Mouse (Mus musculus) G1E (cell line): ENCODE measurements around the gene Tarm1. TPM values are rescaled to one million over a fixed set of nuclear protein-coding genes. Genes with fewer than 3 reads are reported as not detected.

ENCODE experiments used
- ATAC-seq: 2 replicates; pipeline ENCODE4 v1.8.0; 2016; ENCODE audit warnings: mild to moderate bottlenecking; ENCODE audit not compliant: insufficient number of reproducible peaks, poor library complexity, low FRiP score, severe bottlenecking; ENCODE audit errors: extremely low read depth
- DNase-seq: peaks from one replicate; pipeline ENCODE4 v3.0.0; 2012; ENCODE audit warnings: low spot score
- H3K27me3 ChIP-seq: 2 replicates; pipeline ENCODE4 v1.6.1; 2012; ENCODE audit warnings: mild to moderate bottlenecking, low read length, inconsistent platforms; ENCODE audit not compliant: insufficient read depth
- H3K36me3 ChIP-seq: replicated peaks from 2 replicates; pipeline ENCODE3; 2012; ENCODE audit warnings: mild to moderate bottlenecking, inconsistent platforms
- H3K4me1 ChIP-seq: 2 replicates; pipeline ENCODE4 v1.6.1; 2012; ENCODE audit warnings: low read depth, low read length, inconsistent platforms, mixed read lengths; ENCODE audit not compliant: insufficient read depth
- H3K4me3 ChIP-seq: 2 replicates; pipeline ENCODE4 v1.5.1; 2012; ENCODE audit warnings: low read depth, mild to moderate bottlenecking, inconsistent platforms, low read length, moderate library complexity, mixed read lengths
- H3K9me3 ChIP-seq: replicated peaks from 2 replicates; pipeline ENCODE4 v1.6.1; 2012; ENCODE audit warnings: inconsistent platforms
- CTCF ChIP-seq: IDR thresholded peaks from 2 replicates; pipeline ENCODE4 v1.5.1; 2012; ENCODE audit warnings: low read depth, low read length, inconsistent platforms, mixed read lengths
- GATA1 ChIP-seq: IDR thresholded peaks from 2 replicates; pipeline ENCODE4 v1.6.1; 2012; ENCODE audit warnings: borderline replicate concordance, low read length, inconsistent platforms, mixed read lengths
- GATA2 ChIP-seq: IDR thresholded peaks from 2 replicates; pipeline ENCODE4 v1.6.1; 2012; ENCODE audit warnings: low read depth, low read length, inconsistent platforms, borderline replicate concordance
- POLR2AphosphoS5 ChIP-seq: IDR thresholded peaks from 2 replicates; pipeline ENCODE4 v1.6.1; 2012; ENCODE audit warnings: low read depth, low read length, inconsistent platforms; ENCODE audit not compliant: insufficient replicate concordance
- TAL1 ChIP-seq: conservative IDR thresholded peaks from 2 replicates; pipeline ENCODE4 v1.6.1; 2012; ENCODE audit warnings: low read depth, low read length, inconsistent platforms, mixed read lengths
- polyA plus RNA-seq: library from polyadenylated mRNA; stranded (reverse); fragments of >175 nt; gene quantifications from 2 replicates; pipeline ENCODE4 v1.2.3, GENCODE M21; 2012
- total RNA-seq, 2 experiments: library from RNA; stranded (forward) in 1 of 2; stranded (reverse) in 1 of 2; fragments of 200-1000 nt in 1 of 2; fragments of >200 nt in 1 of 2; fragmentation: Nextera tagmentation in 1 of 2; gene quantifications; 2 replicates each; pipeline ENCODE4 v1.2.3; 2014 to 2017

Gene Tarm1
- total and polyA plus RNA-seq, 3 experiments: 1.3 TPM; not detected in 2

DNA sequence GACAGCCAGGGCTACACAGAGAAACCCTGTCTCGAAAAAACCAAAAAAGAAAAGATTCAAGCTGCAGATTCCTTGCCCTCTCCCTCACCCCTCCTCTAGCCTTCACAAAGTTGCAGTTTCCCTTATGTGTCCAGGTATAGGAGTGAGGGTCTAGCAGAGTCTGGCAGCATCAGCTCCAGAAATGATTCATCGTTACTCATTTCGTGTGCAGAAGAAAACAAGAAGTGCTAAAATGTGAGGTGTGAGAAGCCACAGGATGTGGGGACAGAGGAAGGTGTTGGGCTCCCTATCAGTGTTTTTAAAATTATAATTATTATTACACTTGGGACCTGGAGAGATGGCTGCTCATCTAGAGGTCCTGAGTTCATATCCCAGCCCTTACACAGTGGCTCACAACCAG, 57.7 kb downstream of the Tarm1 start:
- H3K4me1 ChIP-seq: no peaks in the 10 kb centered on the region
- no peak for ATAC-seq
- no peak overlapping the region for H3K4me3 ChIP-seq
- no peaks in the 10 kb centered on the region for H3K9me3 ChIP-seq
- DNase-seq: no peak
- H3K36me3 ChIP-seq: no peaks in the 10 kb centered on the region
- H3K27me3 ChIP-seq: no peaks in the 10 kb centered on the region
- TF ChIP-seq TAL1 (no peak), GATA1 (no peak), CTCF (no peak)

DNA sequence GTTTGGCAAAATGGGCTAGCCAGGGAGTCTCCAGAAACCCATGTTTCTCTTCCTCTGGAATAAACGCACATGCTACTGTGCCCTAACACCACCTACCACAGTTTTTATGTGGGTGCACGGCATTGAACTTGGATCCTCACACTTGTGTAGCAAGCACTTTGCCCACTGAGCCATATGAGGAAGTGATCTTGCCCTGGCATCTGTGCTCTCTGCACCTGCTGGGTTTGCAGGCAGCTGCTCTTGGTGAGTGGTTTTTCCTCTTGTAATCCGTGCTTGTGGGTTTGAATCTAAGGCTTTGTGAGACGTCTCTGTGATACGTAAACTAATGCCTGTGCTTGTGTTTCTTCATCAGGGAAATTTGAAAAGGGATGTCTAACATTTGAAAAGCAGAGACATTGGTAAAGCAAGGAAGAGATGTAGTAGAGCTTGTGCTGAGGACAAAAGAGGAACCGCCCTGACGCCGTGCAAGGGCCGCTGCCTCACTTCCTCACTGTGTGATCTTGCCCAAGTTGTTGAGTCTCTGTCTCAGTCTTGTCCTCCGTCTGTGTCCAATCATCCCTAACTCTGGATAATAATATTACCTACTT, 59.9 kb downstream of the Tarm1 start:
- no peak for DNase-seq
- Histone ChIP-seq H3K9me3 (no peaks in the 10 kb centered on the region), H3K4me1 (no peaks in the 10 kb centered on the region), H3K36me3 (no peaks in the 10 kb centered on the region), H3K27me3 (no peaks in the 10 kb centered on the region), H3K4me3 (no peak overlapping the region)
- no peak for TF ChIP-seq CTCF
- no peak for TF ChIP-seq POLR2AphosphoS5
- no peak for TF ChIP-seq GATA2
- TF ChIP-seq GATA1: no peak
- TF ChIP-seq TAL1: no peak
- ATAC-seq: no peak

DNA sequence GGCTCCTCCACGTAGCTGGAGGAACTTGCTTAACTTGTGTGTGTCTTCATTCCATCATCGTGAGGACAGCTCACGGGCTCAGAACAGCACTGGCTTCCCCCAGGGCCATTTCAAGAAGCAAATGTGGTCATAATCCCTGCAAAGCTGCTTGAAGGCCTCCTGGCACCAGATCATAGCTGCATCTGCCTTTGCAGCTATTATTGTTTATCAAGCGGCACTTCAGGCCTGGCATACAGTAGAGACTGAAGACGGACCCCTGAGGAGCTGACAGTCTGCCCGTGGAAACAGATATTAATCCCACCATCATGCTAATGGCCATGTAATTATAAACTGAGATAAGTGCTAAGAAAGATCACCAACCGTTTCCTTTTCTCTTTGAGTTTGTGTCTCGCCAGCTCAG, 61.9 kb downstream of the Tarm1 start:
- DNase-seq (no peak), ATAC-seq (no peak)
- no peaks in the 10 kb centered on the region for H3K27me3 ChIP-seq
- H3K9me3 ChIP-seq: no peaks in the 10 kb centered on the region
- no peaks in the 10 kb centered on the region for H3K4me1 ChIP-seq
- no peak overlapping the region for H3K4me3 ChIP-seq
- TF ChIP-seq GATA1 (no peak), GATA2 (no peak), TAL1 (no peak), POLR2AphosphoS5 (no peak), CTCF (no peak)
- no peaks in the 10 kb centered on the region for H3K36me3 ChIP-seq

- TF ChIP-seq TAL1: no peak
- no peak for TF ChIP-seq GATA2
- TF ChIP-seq CTCF: no peak
- TF ChIP-seq POLR2AphosphoS5: no peak
- no peak for TF ChIP-seq GATA1
- no peak for ATAC-seq
- Histone ChIP-seq H3K4me1 (no peaks in the 10 kb centered on the region), H3K4me3 (no peak overlapping the region), H3K9me3 (no peaks in the 10 kb centered on the region), H3K27me3 (no peaks in the 10 kb centered on the region), H3K36me3 (no peaks in the 10 kb centered on the region)
- no peak for DNase-seq
Observed at GRCm38 (mm10) chr7:3439984-3440383, 62.4 kb downstream of the Tarm1 start.

- Histone ChIP-seq H3K9me3 (peaks cover 4% of the 10 kb centered on the region; the same call in 1 of the 2 replicates), H3K27me3 (no peaks in the 10 kb centered on the region), H3K4me3 (no peak overlapping the region), H3K36me3 (no peaks in the 10 kb centered on the region), H3K4me1 (no peaks in the 10 kb centered on the region)
- ATAC-seq (no peak), DNase-seq (no peak)
- no peak for TF ChIP-seq POLR2AphosphoS5
- TF ChIP-seq CTCF: no peak
- no peak for TF ChIP-seq GATA1
- TF ChIP-seq GATA2: no peak
- no peak for TF ChIP-seq TAL1
Observed at GRCm38 (mm10) chr7:3437941-3438340, 64.5 kb downstream of the Tarm1 start.

Other genes with a start within 250 kb of the Tarm1 start
- gene Myadm, start 213.5 kb downstream of the Tarm1 start, total RNA-seq (2014; fragmentation: Nextera tagmentation): not detected in 2 replicates
- gene Myadm, start 213.5 kb downstream of the Tarm1 start, total RNA-seq (2017): 0.05 and 0.06 TPM in 2 replicates
- gene Myadm, start 213.5 kb downstream of the Tarm1 start, polyA plus RNA-seq: 0.03 TPM in 1 of 2 replicates, not detected in the other
- not detected in 2 replicates for gene Prkcg, start 213.4 kb downstream of the Tarm1 start, total RNA-seq (2014; fragmentation: Nextera tagmentation)
- 0.33 TPM in 1 of 2 replicates, not detected in the other for gene Prkcg, start 213.4 kb downstream of the Tarm1 start, total RNA-seq (2017)
- gene Prkcg, start 213.4 kb downstream of the Tarm1 start, polyA plus RNA-seq: not detected in 2 replicates
- not detected in 2 replicates for gene Cacng7, start 169.7 kb downstream of the Tarm1 start, total RNA-seq (2014; fragmentation: Nextera tagmentation)
- 0.22 TPM in 1 of 2 replicates, not detected in the other for gene Cacng7, start 169.7 kb downstream of the Tarm1 start, total RNA-seq (2017)
- gene Cacng7, start 169.7 kb downstream of the Tarm1 start, polyA plus RNA-seq: not detected in 2 replicates
- gene Cacng8, start 111.9 kb downstream of the Tarm1 start, total RNA-seq (2014; fragmentation: Nextera tagmentation): not detected in 2 replicates
- gene Cacng8, start 111.9 kb downstream of the Tarm1 start, total RNA-seq (2017): not detected in 2 replicates
- gene Cacng8, start 111.9 kb downstream of the Tarm1 start, polyA plus RNA-seq: not detected in 2 replicates
- gene Cacng6, start 78.4 kb downstream of the Tarm1 start, total RNA-seq (2014; fragmentation: Nextera tagmentation): not detected in 2 replicates
- gene Cacng6, start 78.4 kb downstream of the Tarm1 start, total RNA-seq (2017): 0.11 TPM in 1 of 2 replicates, not detected in the other
- not detected in 2 replicates for gene Cacng6, start 78.4 kb downstream of the Tarm1 start, polyA plus RNA-seq
- not detected in 2 replicates for gene Oscar, start 113.5 kb upstream of the Tarm1 start, total RNA-seq (2014; fragmentation: Nextera tagmentation)
- 0.05 and 0.06 TPM in 2 replicates for gene Oscar, start 113.5 kb upstream of the Tarm1 start, total RNA-seq (2017)
- gene Oscar, start 113.5 kb upstream of the Tarm1 start, polyA plus RNA-seq: not detected in 2 replicates
- 179 and 192 TPM in 2 replicates for gene Ndufa3, start 114.7 kb upstream of the Tarm1 start, total RNA-seq (2014; fragmentation: Nextera tagmentation)
- gene Ndufa3, start 114.7 kb upstream of the Tarm1 start, total RNA-seq (2017): 234 and 290 TPM in 2 replicates
- 18.5 and 18.9 TPM in 2 replicates for gene Ndufa3, start 114.7 kb upstream of the Tarm1 start, polyA plus RNA-seq
- 22.2 and 38.2 TPM in 2 replicates for gene Tfpt, start 127.3 kb upstream of the Tarm1 start, total RNA-seq (2014; fragmentation: Nextera tagmentation)
- gene Tfpt, start 127.3 kb upstream of the Tarm1 start, total RNA-seq (2017): 29.1 and 40.2 TPM in 2 replicates
- 44.0 and 44.2 TPM in 2 replicates for gene Tfpt, start 127.3 kb upstream of the Tarm1 start, polyA plus RNA-seq
- 34.4 and 43.3 TPM in 2 replicates for gene Prpf31, start 127.4 kb upstream of the Tarm1 start, total RNA-seq (2014; fragmentation: Nextera tagmentation)
- 97.9 and 104 TPM in 2 replicates for gene Prpf31, start 127.4 kb upstream of the Tarm1 start, total RNA-seq (2017)
- 52.6 and 59.2 TPM in 2 replicates for gene Prpf31, start 127.4 kb upstream of the Tarm1 start, polyA plus RNA-seq
- gene Cnot3, start 142.6 kb upstream of the Tarm1 start, total RNA-seq (2014; fragmentation: Nextera tagmentation): 245 and 285 TPM in 2 replicates
- gene Cnot3, start 142.6 kb upstream of the Tarm1 start, total RNA-seq (2017): 13.9 and 20.7 TPM in 2 replicates
- gene Cnot3, start 142.6 kb upstream of the Tarm1 start, polyA plus RNA-seq: 506 and 556 TPM in 2 replicates
- 8.2 and 9.0 TPM in 2 replicates for gene Leng1, start 163.2 kb upstream of the Tarm1 start, total RNA-seq (2014; fragmentation: Nextera tagmentation)
- 7.6 and 7.7 TPM in 2 replicates for gene Leng1, start 163.2 kb upstream of the Tarm1 start, total RNA-seq (2017)
- gene Leng1, start 163.2 kb upstream of the Tarm1 start, polyA plus RNA-seq: 10.4 and 11.0 TPM in 2 replicates
- 14.7 and 16.2 TPM in 2 replicates for gene Tmc4, start 174.9 kb upstream of the Tarm1 start, total RNA-seq (2014; fragmentation: Nextera tagmentation)
- 4.6 and 5.5 TPM in 2 replicates for gene Tmc4, start 174.9 kb upstream of the Tarm1 start, total RNA-seq (2017)
- 1.4 and 1.8 TPM in 2 replicates for gene Tmc4, start 174.9 kb upstream of the Tarm1 start, polyA plus RNA-seq
- gene Tsen34, start 190.2 kb upstream of the Tarm1 start, total RNA-seq (2014; fragmentation: Nextera tagmentation): 7.8 and 8.4 TPM in 2 replicates
- 17.0 and 28.6 TPM in 2 replicates for gene Tsen34, start 190.2 kb upstream of the Tarm1 start, total RNA-seq (2017)
- gene Tsen34, start 190.2 kb upstream of the Tarm1 start, polyA plus RNA-seq: 70.3 and 100 TPM in 2 replicates
- gene Mboat7, start 190.9 kb upstream of the Tarm1 start, total RNA-seq (2014; fragmentation: Nextera tagmentation): 36.2 and 38.0 TPM in 2 replicates
- gene Mboat7, start 190.9 kb upstream of the Tarm1 start, total RNA-seq (2017): 20.6 and 21.3 TPM in 2 replicates
- 57.0 and 67.4 TPM in 2 replicates for gene Mboat7, start 190.9 kb upstream of the Tarm1 start, polyA plus RNA-seq
- gene Rps9, start 201.4 kb upstream of the Tarm1 start, total RNA-seq (2014; fragmentation: Nextera tagmentation): 1,085 and 1,090 TPM in 2 replicates
- gene Rps9, start 201.4 kb upstream of the Tarm1 start, total RNA-seq (2017): 2,177 and 2,187 TPM in 2 replicates
- 598 and 1,340 TPM in 2 replicates for gene Rps9, start 201.4 kb upstream of the Tarm1 start, polyA plus RNA-seq
- gene Pirb, start 217.8 kb upstream of the Tarm1 start, total RNA-seq (2014; fragmentation: Nextera tagmentation): 0.53 and 0.63 TPM in 2 replicates
- 7.8 and 8.9 TPM in 2 replicates for gene Pirb, start 217.8 kb upstream of the Tarm1 start, total RNA-seq (2017)
- gene Pirb, start 217.8 kb upstream of the Tarm1 start, polyA plus RNA-seq: 0.12 and 0.18 TPM in 2 replicates